Mouse (Mus musculus): ENCODE results near the gene Trem3. TPM values are rescaled to one million over a fixed set of nuclear protein-coding genes. Genes with fewer than 3 reads are reported as not detected.
A peak's percentile ranks its signal among the peaks of the same experiment; 100 is the strongest.

Trem3 gene
- polyA plus RNA-seq, 1 experiment = not detected

GRCm38 (mm10) chr17:48278381-48278780 is 30.8 kb downstream of the Trem3 start:
- H3K4me1 ChIP-seq (ENCODE audit: control insufficient read depth) = peaks cover 59% of the 10 kb centered on the region
- H3K27me3 ChIP-seq (ENCODE audit: control insufficient read depth) = no peaks in the 10 kb centered on the region
- peaks cover 4% of the 10 kb centered on the region for H3K36me3 ChIP-seq (ENCODE audit: control insufficient read depth)
- TF ChIP-seq TAL1 (IDR thresholded peaks at IDR 0.05; ENCODE audit: low read length) (no peak), GATA1 (IDR thresholded peaks at IDR 0.05; ENCODE audit: low read length) (no peak)
- no peak overlapping the region for H3K4me3 ChIP-seq (replicated peaks)
- H3K9me3 ChIP-seq (ENCODE audit: control insufficient read depth, low read length) = no peaks in the 10 kb centered on the region

GRCm38 (mm10) chr17:48279002-48279401 is 31.4 kb downstream of the Trem3 start:
- TF ChIP-seq TAL1 (IDR thresholded peaks at IDR 0.05; ENCODE audit: low read length) (no peak), GATA1 (IDR thresholded peaks at IDR 0.05; ENCODE audit: low read length) (no peak)
- peaks cover 4% of the 10 kb centered on the region for H3K36me3 ChIP-seq (ENCODE audit: control insufficient read depth)
- no peak overlapping the region for H3K4me3 ChIP-seq (replicated peaks)
- H3K27me3 ChIP-seq (ENCODE audit: control insufficient read depth) = no peaks in the 10 kb centered on the region
- peaks cover 53% of the 10 kb centered on the region for H3K4me1 ChIP-seq (ENCODE audit: control insufficient read depth)
- no peaks in the 10 kb centered on the region for H3K9me3 ChIP-seq (ENCODE audit: control insufficient read depth, low read length)

DNA sequence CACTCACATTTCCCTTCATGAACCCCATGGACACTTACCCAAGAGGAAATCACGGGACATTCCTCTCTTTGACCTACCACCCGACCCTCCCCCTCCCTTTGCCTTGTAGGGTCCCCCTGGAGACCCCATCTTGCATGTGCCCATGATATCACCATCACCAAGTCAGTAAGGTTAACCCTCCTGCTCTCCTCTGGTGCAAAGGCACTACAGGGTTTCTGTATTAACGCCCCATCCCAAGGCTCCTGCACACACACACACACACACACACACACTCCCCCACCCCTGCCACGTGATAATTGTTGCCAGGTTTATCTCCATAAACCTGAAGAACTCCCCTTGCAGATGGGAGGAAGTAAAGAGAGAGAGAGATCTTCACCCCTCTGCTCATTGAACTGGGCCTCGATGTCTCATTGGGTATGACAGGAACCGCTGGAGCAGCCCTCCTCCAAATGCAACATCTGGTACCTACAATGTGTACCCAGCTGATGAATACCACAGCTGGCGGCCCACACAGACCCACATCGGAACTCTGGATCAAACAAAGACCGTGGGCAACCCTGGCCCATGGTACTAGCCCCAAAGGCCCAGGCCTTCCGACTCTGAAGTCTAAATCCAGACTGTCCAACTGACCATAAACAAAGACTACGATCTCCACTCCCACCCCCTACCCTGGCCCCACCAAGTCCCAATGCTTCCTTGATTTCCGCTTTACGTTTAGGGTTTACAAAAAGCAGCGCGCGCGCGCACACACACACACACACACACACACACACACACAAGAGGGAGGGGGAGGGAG is 33.6 kb downstream of the Trem3 start:
- Histone ChIP-seq H3K27me3 (ENCODE audit: control insufficient read depth) (no peaks in the 10 kb centered on the region), H3K4me3 (replicated peaks) (peak overlapping the region; percentile 60), H3K4me1 (ENCODE audit: control insufficient read depth) (peaks cover 31% of the 10 kb centered on the region), H3K36me3 (ENCODE audit: control insufficient read depth) (no peaks in the 10 kb centered on the region), H3K9me3 (ENCODE audit: control insufficient read depth, low read length) (no peaks in the 10 kb centered on the region)
- no peak for TF ChIP-seq GATA1 (IDR thresholded peaks at IDR 0.05; ENCODE audit: low read length)
- no peak for TF ChIP-seq TAL1 (IDR thresholded peaks at IDR 0.05; ENCODE audit: low read length)

DNA sequence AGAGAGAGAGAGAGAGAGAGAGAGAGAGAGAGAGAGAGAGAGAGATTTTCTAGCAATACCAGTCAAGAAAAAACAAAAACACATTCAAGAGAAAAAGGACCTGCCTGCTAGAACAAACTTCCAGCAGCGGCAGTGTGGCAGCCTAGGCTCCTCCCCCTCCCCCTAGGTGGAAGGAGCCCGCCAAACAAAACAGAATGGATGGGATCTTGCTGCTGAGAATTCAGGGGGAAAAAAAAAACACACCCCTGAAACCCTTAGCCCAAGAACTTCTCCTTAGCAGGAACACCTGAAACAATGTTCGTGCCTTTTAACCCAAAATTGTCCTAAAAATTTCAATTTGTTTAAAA is 34.1 kb downstream of the Trem3 start:
- H3K4me3 ChIP-seq (replicated peaks) = peak overlapping the region; percentile 60
- H3K27me3 ChIP-seq (ENCODE audit: control insufficient read depth) = no peaks in the 10 kb centered on the region
- H3K36me3 ChIP-seq (ENCODE audit: control insufficient read depth) = no peaks in the 10 kb centered on the region
- H3K9me3 ChIP-seq (ENCODE audit: control insufficient read depth, low read length) = no peaks in the 10 kb centered on the region
- TF ChIP-seq GATA1 (IDR thresholded peaks at IDR 0.05; ENCODE audit: low read length) = no peak
- TF ChIP-seq TAL1 (IDR thresholded peaks at IDR 0.05; ENCODE audit: low read length) = no peak
- H3K4me1 ChIP-seq (ENCODE audit: control insufficient read depth) = peaks cover 28% of the 10 kb centered on the region

DNA sequence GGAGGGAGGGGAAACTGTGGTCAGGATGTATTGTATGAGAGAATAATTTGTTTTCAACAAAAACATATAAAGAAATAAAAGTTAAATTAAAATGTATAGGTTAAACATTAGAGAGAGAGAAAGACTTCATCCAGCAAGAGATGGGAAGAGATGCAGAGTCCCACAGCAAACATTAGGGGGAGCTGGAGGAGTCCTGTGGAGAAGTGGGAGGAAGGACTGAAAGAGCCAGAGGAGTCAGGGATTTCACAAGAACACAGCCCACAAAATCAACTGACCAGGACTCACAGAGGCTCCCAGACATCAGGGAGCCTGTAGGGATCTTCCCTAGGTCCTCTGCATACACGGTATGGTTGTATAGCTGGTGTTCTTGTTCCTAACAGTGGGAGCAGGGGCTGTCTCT is 39.2 kb downstream of the Trem3 start:
- Histone ChIP-seq H3K36me3 (ENCODE audit: control insufficient read depth) (no peaks in the 10 kb centered on the region), H3K27me3 (ENCODE audit: control insufficient read depth) (no peaks in the 10 kb centered on the region), H3K4me1 (ENCODE audit: control insufficient read depth) (peaks cover 15% of the 10 kb centered on the region), H3K4me3 (replicated peaks) (no peak overlapping the region), H3K9me3 (ENCODE audit: control insufficient read depth, low read length) (no peaks in the 10 kb centered on the region)
- TF ChIP-seq TAL1 (IDR thresholded peaks at IDR 0.05; ENCODE audit: low read length) (no peak), GATA1 (IDR thresholded peaks at IDR 0.05; ENCODE audit: low read length) (no peak)

- H3K27me3 ChIP-seq (ENCODE audit: control insufficient read depth) = no peaks in the 10 kb centered on the region
- H3K4me1 ChIP-seq (ENCODE audit: control insufficient read depth) = peaks cover 13% of the 10 kb centered on the region
- TF ChIP-seq GATA1 (IDR thresholded peaks at IDR 0.05; ENCODE audit: low read length) (no peak), TAL1 (IDR thresholded peaks at IDR 0.05; ENCODE audit: low read length) (no peak)
- no peaks in the 10 kb centered on the region for H3K36me3 ChIP-seq (ENCODE audit: control insufficient read depth)
- no peaks in the 10 kb centered on the region for H3K9me3 ChIP-seq (ENCODE audit: control insufficient read depth, low read length)
- no peak overlapping the region for H3K4me3 ChIP-seq (replicated peaks)
These were observed 39.7 kb downstream of the Trem3 start for GRCm38 (mm10) chr17:48287276-48287675.

- TF ChIP-seq GATA1 (IDR thresholded peaks at IDR 0.05; ENCODE audit: low read length) = no peak
- no peak for TF ChIP-seq TAL1 (IDR thresholded peaks at IDR 0.05; ENCODE audit: low read length)
- Histone ChIP-seq H3K9me3 (ENCODE audit: control insufficient read depth, low read length) (no peaks in the 10 kb centered on the region), H3K36me3 (ENCODE audit: control insufficient read depth) (no peaks in the 10 kb centered on the region)
These were observed 46.1 kb downstream of the Trem3 start for GRCm38 (mm10) chr17:48293500-48294194.

DNA sequence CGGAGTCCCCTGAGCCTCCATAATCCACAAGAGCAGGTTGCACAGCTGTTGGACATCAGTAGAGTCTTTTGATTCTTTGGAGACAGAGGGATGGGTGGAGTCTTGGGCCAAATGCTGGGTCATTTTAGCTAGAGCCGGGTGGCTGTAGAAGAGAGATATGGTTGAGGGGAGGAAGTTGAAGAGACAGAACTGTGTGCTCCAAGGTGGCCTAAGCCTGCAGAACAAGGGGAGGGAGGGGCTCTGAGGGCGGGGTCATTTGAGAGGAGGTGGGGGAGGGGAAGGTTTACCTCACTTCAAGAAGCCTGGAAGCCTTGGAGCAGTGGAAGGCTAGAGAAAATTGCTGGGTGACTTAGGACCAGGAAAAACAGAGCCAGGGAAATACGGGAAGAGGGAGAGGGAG is 51.6 kb downstream of the Trem3 start, which contains the start of gene Treml2:
TSS of gene Treml2 (plus strand) at position 296 of the 400 bp plus-strand sequence.
- Histone ChIP-seq H3K9me3 (ENCODE audit: control insufficient read depth, low read length) (no peaks in the 10 kb centered on the region), H3K4me1 (ENCODE audit: control insufficient read depth) (peaks cover 62% of the 10 kb centered on the region), H3K4me3 (replicated peaks) (peak within 1 kb of the TSS; percentile 69), H3K27me3 (ENCODE audit: control insufficient read depth) (no peaks in the 10 kb centered on the region), H3K36me3 (ENCODE audit: control insufficient read depth) (peaks cover 18% of the 10 kb centered on the region)
- no peak for TF ChIP-seq GATA1 (IDR thresholded peaks at IDR 0.05; ENCODE audit: low read length)
- TF ChIP-seq TAL1 (IDR thresholded peaks at IDR 0.05; ENCODE audit: low read length) = peak; percentile 47

More at GRCm38 (mm10) chr17:48293500-48294194, 46.1 kb downstream of the Trem3 start:
- Histone ChIP-seq H3K4me1 (ENCODE audit: control insufficient read depth) (peaks cover 13% of the 10 kb centered on the region), H3K27me3 (ENCODE audit: control insufficient read depth) (no peaks in the 10 kb centered on the region), H3K4me3 (replicated peaks) (no peak overlapping the region)

DNA sequence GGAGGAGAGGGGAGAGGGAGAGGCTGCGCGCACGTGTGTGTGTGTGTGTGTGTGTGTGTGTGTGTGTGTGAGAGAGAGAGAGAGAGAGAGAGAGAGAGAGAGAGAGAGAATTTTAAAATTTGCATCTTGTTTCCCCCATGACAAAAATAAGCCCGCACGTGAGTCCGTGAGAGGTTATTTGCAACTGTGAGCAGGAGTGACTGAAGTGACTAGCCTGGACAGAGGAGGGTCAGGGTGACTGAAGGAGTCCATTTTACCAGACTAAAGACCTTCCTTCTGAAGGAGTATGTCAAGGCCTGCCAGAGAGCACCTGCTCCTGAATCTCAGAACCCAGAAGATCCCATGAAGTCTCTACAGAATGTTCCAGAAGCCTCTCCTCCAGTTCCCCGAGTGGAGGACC is 52.2 kb downstream of the Trem3 start:
- Histone ChIP-seq H3K27me3 (ENCODE audit: control insufficient read depth) (no peaks in the 10 kb centered on the region), H3K9me3 (ENCODE audit: control insufficient read depth, low read length) (no peaks in the 10 kb centered on the region), H3K36me3 (ENCODE audit: control insufficient read depth) (peaks cover 24% of the 10 kb centered on the region), H3K4me3 (replicated peaks) (peak overlapping the region; percentile 69), H3K4me1 (ENCODE audit: control insufficient read depth) (peaks cover 62% of the 10 kb centered on the region)
- TF ChIP-seq TAL1 (IDR thresholded peaks at IDR 0.05; ENCODE audit: low read length) = no peak
- no peak for TF ChIP-seq GATA1 (IDR thresholded peaks at IDR 0.05; ENCODE audit: low read length)

Data from erythroblast, embryonic 14.5 days (primary cell).